Mouse (Mus musculus) embryonic facial prominence, embryonic 14.5 days (tissue): Measurements from ENCODE around the gene Myoc. TPM values are rescaled to one million over a fixed set of nuclear protein-coding genes. Genes with fewer than 3 reads are reported as not detected.

Source experiments
- ATAC-seq: fragments of 200-750 bp; cut with Nextera tagmentation; 2 replicates; pipeline ENCODE4 v1.8.0; 2017; ENCODE audit warnings: low read depth, moderate number of reproducible peaks, moderate TSS enrichment
- DNase-seq: peaks from one replicate; pipeline ENCODE4 v3.0.0-alpha.2; 2015; ENCODE audit warnings: low spot score
- H3K27ac ChIP-seq: fragments of 300-500 bp; sonication (generic); replicated peaks from 2 replicates; pipeline ENCODE4 v1.5.1; 2014; ENCODE audit warnings: low read depth, mild to moderate bottlenecking, low read length, moderate library complexity
- H3K27me3 ChIP-seq: fragments of 300-500 bp; sonication (generic); replicated peaks from 2 replicates; pipeline ENCODE4 v1.6.1; 2014; ENCODE audit warnings: low read length; ENCODE audit not compliant: control insufficient read depth, insufficient read depth
- H3K36me3 ChIP-seq: fragments of 300-500 bp; sonication (generic); 2 replicates; pipeline ENCODE4 v1.6.1; 2014; ENCODE audit warnings: low read length, mixed read lengths; ENCODE audit not compliant: control insufficient read depth, insufficient read depth
- H3K4me1 ChIP-seq: fragments of 300-500 bp; sonication (generic); 2 replicates; pipeline ENCODE4 v1.6.1; 2014; ENCODE audit warnings: antibody characterized with exemption, low read length; ENCODE audit not compliant: control insufficient read depth, insufficient read depth
- H3K4me2 ChIP-seq: fragments of 300-500 bp; sonication (generic); 2 replicates; pipeline ENCODE4 v1.6.1; 2014; ENCODE audit warnings: low read depth, mild to moderate bottlenecking, low read length, moderate library complexity, mixed read lengths
- H3K4me3 ChIP-seq: fragments of 300-500 bp; sonication (generic); 2 replicates; pipeline ENCODE4 v1.5.1; 2014; ENCODE audit warnings: low read depth, mild to moderate bottlenecking, low read length
- H3K9ac ChIP-seq: fragments of 300-500 bp; sonication (generic); 2 replicates; pipeline ENCODE4 v1.6.1; 2014; ENCODE audit warnings: low read depth, mild to moderate bottlenecking, low read length, moderate library complexity, mixed read lengths
- H3K9me3 ChIP-seq: fragments of 300-500 bp; sonication (generic); 2 replicates; pipeline ENCODE4 v1.6.1; 2016; ENCODE audit warnings: low read length; ENCODE audit not compliant: control insufficient read depth
- WGBS: fragments of 180-500 bp; shearing (Covaris S2); extraction: QIAGEN DNeasy Blood & Tissue Kit; methylation state at CpG from one replicate; pipeline ENCODE4 v1.1.7; 2014; 5-methylcytosine and 5-hydroxymethylcytosine counted together
- microRNA-seq: library from miRNA; unstranded; fragments of <30 nt; microRNA quantifications from one replicate; pipeline ENCODE4, GENCODE M21; 2016; ENCODE audit warnings: borderline number of aligned reads
- polyA plus RNA-seq: library from polyadenylated mRNA; unstranded; fragments of >200 nt; fragmentation: Nextera tagmentation; extraction: Ambion mirVana; gene quantifications from 2 replicates; pipeline ENCODE4 v1.2.1, GENCODE M21; 2014

Myoc gene
- polyA plus RNA-seq, 1 experiment from 2014 or later = 0.26 TPM

DNA sequence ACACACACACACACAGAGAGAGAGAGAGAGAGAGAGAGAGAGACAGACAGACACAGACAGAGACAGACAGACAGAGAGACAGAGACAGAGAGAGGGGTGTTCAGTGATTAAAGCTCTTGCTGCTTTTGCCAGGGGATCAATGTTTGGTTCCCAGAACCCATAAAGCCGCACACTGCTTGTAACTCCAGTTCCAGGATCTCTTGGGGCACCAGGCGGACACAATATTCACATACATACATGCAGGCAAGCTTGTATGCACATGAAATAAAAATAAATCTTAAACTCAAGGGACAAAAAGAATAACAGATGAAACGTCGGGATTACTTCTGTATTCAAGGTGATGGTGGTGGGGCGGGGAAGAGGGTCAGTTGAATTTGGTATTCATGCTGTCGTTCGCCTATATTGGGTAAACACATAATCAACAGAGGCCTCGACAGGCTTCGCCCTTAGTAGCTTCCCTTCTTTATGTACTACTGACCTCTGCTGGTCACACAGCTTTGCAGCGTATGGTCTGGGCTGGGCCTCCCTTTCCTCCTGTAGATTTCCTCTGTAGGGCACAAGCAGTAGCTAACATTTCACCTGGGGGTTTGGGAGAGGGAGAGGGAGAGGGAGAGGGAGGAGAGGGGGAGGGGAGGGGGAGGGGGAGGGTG, 26.0 kb downstream of the Myoc start:
- peak; percentile 97 for ATAC-seq
- Histone ChIP-seq H3K9ac (peak overlapping the region; percentile 60; the same call in 1 of the 2 replicates), H3K4me3 (no peak overlapping the region; the same call in 1 of the 2 replicates), H3K27me3 (no peaks in the 10 kb centered on the region), H3K27ac (no peak overlapping the region), H3K36me3 (peaks cover 6% of the 10 kb centered on the region; the same call in 1 of the 2 replicates), H3K4me2 (peak overlapping the region; percentile 65), H3K9me3 (no peaks in the 10 kb centered on the region), H3K4me1 (peaks cover 6% of the 10 kb centered on the region; the same call in 1 of the 2 replicates)
- DNase-seq = peak; percentile 93
- WGBS = 13% methylated on average over 10 of the region's 10 CpGs

DNA sequence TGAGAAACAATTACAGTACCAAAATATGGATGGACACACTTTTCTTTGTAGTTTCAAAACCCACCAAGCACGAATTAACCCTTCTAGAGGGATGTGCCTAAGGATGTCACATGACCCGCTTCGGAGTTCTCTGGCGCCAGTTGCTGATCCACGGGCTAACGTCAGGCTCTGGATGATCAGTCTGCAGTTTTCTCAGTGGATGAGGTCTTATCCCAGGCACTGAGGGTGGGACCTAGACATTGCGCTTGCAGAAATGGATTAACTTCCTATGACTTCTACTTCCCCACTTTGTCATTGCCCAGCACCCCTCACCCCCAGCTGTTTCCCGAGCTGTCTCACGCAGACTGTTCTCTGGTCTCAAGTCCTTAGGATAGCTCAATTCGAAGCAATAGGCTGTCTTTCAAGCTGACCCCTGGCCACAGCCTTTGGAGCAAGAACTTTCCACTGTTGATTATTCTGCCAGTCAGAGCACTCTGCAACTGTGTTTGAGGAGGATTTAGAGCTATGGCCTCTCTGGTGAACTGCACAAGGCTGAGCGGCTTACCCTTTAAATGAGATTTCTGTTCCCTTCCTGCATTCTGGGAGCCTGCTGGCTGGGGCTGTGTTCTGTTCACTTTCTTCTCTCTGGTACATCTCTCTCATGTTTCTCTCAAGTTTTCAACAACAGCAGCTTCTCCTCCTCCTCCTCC, 26.7 kb downstream of the Myoc start:
- DNase-seq (peak; percentile 68), ATAC-seq (peak; percentile 86)
- peaks cover 6% of the 10 kb centered on the region; the same call in 1 of the 2 replicates for H3K4me1 ChIP-seq
- H3K9ac ChIP-seq = peak overlapping the region; percentile 60
- no peaks in the 10 kb centered on the region for H3K9me3 ChIP-seq
- no peak overlapping the region for H3K27ac ChIP-seq
- H3K27me3 ChIP-seq = no peaks in the 10 kb centered on the region
- peak overlapping the region; percentile 65 for H3K4me2 ChIP-seq
- peak overlapping the region; percentile 40 for H3K4me3 ChIP-seq
- WGBS = 3% methylated on average over 11 of the region's 11 CpGs
- H3K36me3 ChIP-seq = peaks cover 11% of the 10 kb centered on the region

DNA sequence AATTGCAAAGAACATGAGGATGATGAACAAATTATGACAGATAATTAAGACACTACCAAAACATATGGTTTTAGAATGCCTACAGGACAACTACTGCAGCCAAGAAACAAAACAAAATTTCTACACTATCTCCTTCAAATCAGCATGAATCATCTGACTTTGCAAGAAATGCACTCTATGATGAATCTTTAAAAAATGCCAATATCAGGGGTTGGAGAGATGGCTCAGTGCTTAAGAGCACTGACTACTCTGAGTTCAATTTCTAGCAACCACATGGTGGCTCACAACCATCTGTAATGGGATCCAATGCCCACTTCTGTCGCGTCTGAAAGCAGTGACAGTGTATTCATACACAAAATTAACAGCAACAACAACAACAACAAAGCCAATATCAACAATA, 54.8 kb downstream of the Myoc start:
- Histone ChIP-seq H3K4me1 (no peaks in the 10 kb centered on the region), H3K4me2 (no peak overlapping the region), H3K9ac (no peak overlapping the region), H3K9me3 (no peaks in the 10 kb centered on the region), H3K36me3 (peaks cover 90% of the 10 kb centered on the region), H3K27ac (no peak overlapping the region), H3K27me3 (no peaks in the 10 kb centered on the region), H3K4me3 (no peak overlapping the region)
- ATAC-seq = no peak
- 83% methylated on average over 2 of the region's 2 CpGs for WGBS
- no peak for DNase-seq

DNA sequence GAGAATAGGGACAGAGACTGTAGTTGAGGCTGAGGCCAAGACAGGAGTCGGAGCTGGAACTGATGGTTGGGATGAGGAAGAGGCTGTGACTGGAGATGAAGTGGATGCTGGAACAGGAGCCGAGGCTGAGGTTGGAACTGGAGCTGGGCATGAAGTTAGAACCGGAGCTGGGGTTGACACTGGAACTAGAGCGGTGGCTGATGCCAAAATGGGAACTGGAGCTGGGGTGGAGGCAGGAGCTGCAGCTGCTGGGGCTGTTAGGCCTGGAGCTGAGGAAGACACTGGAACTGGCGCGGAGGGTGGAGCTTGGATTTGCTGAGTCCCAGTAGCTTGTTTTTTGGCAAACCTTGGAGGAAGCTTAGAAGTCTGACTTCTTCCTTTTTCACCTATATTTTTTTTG, 58.9 kb downstream of the Myoc start:
- no peak for ATAC-seq
- no peak overlapping the region for H3K4me2 ChIP-seq
- no peaks in the 10 kb centered on the region for H3K9me3 ChIP-seq
- WGBS = 93% methylated on average over 6 of the region's 6 CpGs
- H3K27ac ChIP-seq = no peak overlapping the region
- H3K4me1 ChIP-seq = no peaks in the 10 kb centered on the region
- H3K9ac ChIP-seq = no peak overlapping the region
- no peak overlapping the region for H3K4me3 ChIP-seq
- DNase-seq = no peak
- no peaks in the 10 kb centered on the region for H3K27me3 ChIP-seq
- peaks cover 84% of the 10 kb centered on the region for H3K36me3 ChIP-seq

Small RNAs within 50 kb of the gene (microRNA-seq; reads per million reads assigned to microRNA genes)
- not detected for gene Gm27616

Other genes starting within 250 kb of the Myoc start
- gene Dnm3, start 161.1 kb upstream of the Myoc start, polyA plus RNA-seq = 9.1 and 10.7 TPM in 2 replicates
- gene Mettl13, start 90.6 kb upstream of the Myoc start, polyA plus RNA-seq = 12.7 and 19.0 TPM in 2 replicates
- 62.1 and 63.7 TPM in 2 replicates for gene Vamp4, start 68.6 kb upstream of the Myoc start, polyA plus RNA-seq
- gene Myocos, start 19.1 kb downstream of the Myoc start, polyA plus RNA-seq = not detected in 2 replicates
- gene Prrc2c, start 101.4 kb downstream of the Myoc start, polyA plus RNA-seq = 140 and 150 TPM in 2 replicates
- gene Fmo4, start 174.8 kb downstream of the Myoc start, polyA plus RNA-seq = 0.21 and 0.60 TPM in 2 replicates
- 62.1 and 79.1 TPM in 2 replicates for gene Fmo1, start 227.5 kb downstream of the Myoc start, polyA plus RNA-seq